Mouse (Mus musculus) ES-E14 (cell line): Measurements from ENCODE around the gene Map2k3. TPM values are rescaled to one million over a fixed set of nuclear protein-coding genes. Genes with fewer than 3 reads are reported as not detected.

Source experiments
- DNase-seq: peaks from one replicate; pipeline ENCODE4 v3.0.0-alpha.2; 2013; ENCODE audit warnings: low read depth, low spot score
- H3K27ac ChIP-seq: 2 replicates; pipeline ENCODE4 v1.5.1; 2012; ENCODE audit warnings: low read depth, mild to moderate bottlenecking, low read length, moderate library complexity, mixed read lengths; ENCODE audit not compliant: poor library complexity, insufficient read depth, severe bottlenecking
- H3K36me3 ChIP-seq: 2 replicates; pipeline ENCODE4 v1.6.1; 2012; ENCODE audit warnings: mild to moderate bottlenecking, low read length, moderate library complexity, mixed read lengths; ENCODE audit not compliant: control insufficient read depth, poor library complexity, insufficient read depth, severe bottlenecking
- H3K4me1 ChIP-seq, 2 experiments: fragments of 150-350 bp in 1 of 2; sonication (generic) in 1 of 2; 2 replicates each; pipeline ENCODE4 v1.6.1; 2012; ENCODE audit warnings: low read length in 2 of 2, mild to moderate bottlenecking in 1 of 2, mixed read lengths in 1 of 2; ENCODE audit not compliant: control insufficient read depth in 2 of 2, insufficient read depth in 2 of 2, poor library complexity in 1 of 2
- H3K4me3 ChIP-seq, 2 experiments: fragments of 150-350 bp in 1 of 2; sonication (generic) in 1 of 2; 2 replicates each; pipeline ENCODE4 v1.5.1; 2012; ENCODE audit warnings: low read length in 2 of 2, low read depth in 1 of 2, mild to moderate bottlenecking in 1 of 2, mixed read lengths in 1 of 2; ENCODE audit not compliant: insufficient read depth in 1 of 2, poor library complexity in 1 of 2, severe bottlenecking in 1 of 2
- H3K9ac ChIP-seq: 2 replicates; pipeline ENCODE4 v1.6.1; 2012; ENCODE audit warnings: low read depth, mild to moderate bottlenecking, low read length, mixed read lengths; ENCODE audit not compliant: poor library complexity, insufficient read depth, severe bottlenecking
- H3K9me3 ChIP-seq: fragments of 150-350 bp; sonication (generic); 2 replicates; pipeline ENCODE4 v1.6.1; 2012; ENCODE audit warnings: low read depth, mild to moderate bottlenecking, low read length; ENCODE audit not compliant: control insufficient read depth, insufficient read depth
- CHD2 ChIP-seq: IDR thresholded peaks from 2 replicates; pipeline ENCODE4 v1.6.1; 2014; ENCODE audit warnings: mild to moderate bottlenecking, low read depth, low read length, inconsistent platforms
- HCFC1 ChIP-seq: IDR thresholded peaks from 2 replicates; pipeline ENCODE4 v1.6.1; 2012; ENCODE audit warnings: low read length, inconsistent platforms, borderline replicate concordance; ENCODE audit not compliant: insufficient read depth
- MAFK ChIP-seq: IDR thresholded peaks from 2 replicates; pipeline ENCODE4 v1.6.1; 2014; ENCODE audit warnings: mild to moderate bottlenecking, low read depth, low read length, inconsistent platforms; ENCODE audit not compliant: insufficient read depth
- ZC3H11A ChIP-seq: IDR thresholded peaks from 2 replicates; pipeline ENCODE4 v1.6.1; 2012; ENCODE audit warnings: low read depth, mild to moderate bottlenecking, inconsistent platforms, low read length, borderline replicate concordance
- ZNF384 ChIP-seq: IDR thresholded peaks from 2 replicates; pipeline ENCODE4 v1.6.1; 2012; ENCODE audit warnings: low read depth, low read length, inconsistent platforms
- in situ Hi-C, 2 experiments: fragments of 600-800 bp; cut with MboI; formaldehyde crosslinking; loops; one replicate each; pipeline ENCODE4 v1.15.1; 2025; ENCODE audit warnings: low sequenced_read_pairs in 2 of 2, inconsistent platforms in 1 of 2; ENCODE audit not compliant: unreplicated experiment in 2 of 2
- total RNA-seq: library from RNA; depleted of rRNA; stranded (reverse); fragments of 300-350 nt; gene quantifications from 2 replicates; pipeline ENCODE4 v1.2.3, GENCODE M21; 2012

Map2k3 gene
- total RNA-seq, 1 experiment, result 30.3 TPM

- Histone ChIP-seq H3K36me3 (peaks cover 62% of the 10 kb centered on the region), H3K27ac (no peak overlapping the region), H3K9ac (no peak overlapping the region), H3K9me3 (no peaks in the 10 kb centered on the region), H3K4me1 (peaks cover 5 to 14% of the 10 kb centered on the region in 2 experiments; a peak in 3 of 4 replicates), H3K4me3 (no peak overlapping the region)
- TF ChIP-seq ZNF384, result peak; percentile 78
- no peak for TF ChIP-seq MAFK
- DNase-seq, result no peak
- in situ Hi-C loops, result no loop called here
Observed at GRCm38 (mm10) chr11:60945003-60945402, 13.2 kb downstream of the Map2k3 start.

GRCm38 (mm10) chr11:60951896-60952295, 20.1 kb downstream of the Map2k3 start:
- no peak for DNase-seq
- no peak overlapping the region for H3K27ac ChIP-seq
- TF ChIP-seq CHD2, result no peak
- no peak for TF ChIP-seq ZC3H11A
- TF ChIP-seq ZNF384, result no peak
- TF ChIP-seq MAFK, result no peak
- TF ChIP-seq HCFC1, result no peak
- peaks cover 33% of the 10 kb centered on the region for H3K36me3 ChIP-seq
- H3K4me1 ChIP-seq, result peaks cover 0 to 4% of the 10 kb centered on the region in 2 experiments; a peak in 1 of 4 replicates
- in situ Hi-C loops, result no loop called here
- H3K9ac ChIP-seq, result no peak overlapping the region
- H3K4me3 ChIP-seq, result no peak overlapping the region
- H3K9me3 ChIP-seq, result no peaks in the 10 kb centered on the region

GRCm38 (mm10) chr11:60952362-60952761, 20.5 kb downstream of the Map2k3 start:
- no peaks in the 10 kb centered on the region for H3K9me3 ChIP-seq
- H3K4me1 ChIP-seq, result peaks cover 0 to 4% of the 10 kb centered on the region in 2 experiments; a peak in 1 of 4 replicates
- H3K4me3 ChIP-seq, result no peak overlapping the region
- in situ Hi-C loops, result no loop called here
- H3K27ac ChIP-seq, result no peak overlapping the region
- no peak overlapping the region for H3K9ac ChIP-seq
- no peak for DNase-seq
- TF ChIP-seq ZNF384 (no peak), MAFK (no peak), ZC3H11A (no peak), CHD2 (no peak), HCFC1 (no peak)
- H3K36me3 ChIP-seq, result peaks cover 30% of the 10 kb centered on the region

- H3K4me1 ChIP-seq, result peaks cover 0 to 4% of the 10 kb centered on the region in 2 experiments; a peak in 1 of 4 replicates
- no peak for DNase-seq
- TF ChIP-seq ZC3H11A (no peak), CHD2 (no peak), HCFC1 (no peak), MAFK (no peak), ZNF384 (no peak)
- no peak overlapping the region for H3K9ac ChIP-seq
- no peak overlapping the region for H3K4me3 ChIP-seq
- in situ Hi-C loops, result no loop called here
- no peaks in the 10 kb centered on the region for H3K9me3 ChIP-seq
- no peak overlapping the region for H3K27ac ChIP-seq
- peaks cover 25% of the 10 kb centered on the region for H3K36me3 ChIP-seq
Observed at GRCm38 (mm10) chr11:60952986-60953385, 21.2 kb downstream of the Map2k3 start.

- DNase-seq, result peak; percentile 92
- Histone ChIP-seq H3K4me1 (peaks cover 0 to 4% of the 10 kb centered on the region in 2 experiments; a peak in 1 of 4 replicates), H3K9ac (no peak overlapping the region), H3K9me3 (no peaks in the 10 kb centered on the region), H3K36me3 (peaks cover 22% of the 10 kb centered on the region), H3K27ac (no peak overlapping the region), H3K4me3 (no peak overlapping the region)
- TF ChIP-seq MAFK, result no peak
- no peak for TF ChIP-seq CHD2
- peak; percentile 75 for TF ChIP-seq ZC3H11A
- in situ Hi-C loops, result no loop called here
Observed at GRCm38 (mm10) chr11:60953803-60954202, 22.0 kb downstream of the Map2k3 start.
